Mouse (Mus musculus) right cerebral cortex, adult 2 months (tissue): ENCODE data around the gene Vps35l.

ENCODE experiments used
- DNase-seq, 2 experiments: peaks; one replicate each; pipeline ENCODE4 v3.0.0; 2021 to 2022; ENCODE audit warnings: low spot score in 2 of 2

Vps35l gene

DNA sequence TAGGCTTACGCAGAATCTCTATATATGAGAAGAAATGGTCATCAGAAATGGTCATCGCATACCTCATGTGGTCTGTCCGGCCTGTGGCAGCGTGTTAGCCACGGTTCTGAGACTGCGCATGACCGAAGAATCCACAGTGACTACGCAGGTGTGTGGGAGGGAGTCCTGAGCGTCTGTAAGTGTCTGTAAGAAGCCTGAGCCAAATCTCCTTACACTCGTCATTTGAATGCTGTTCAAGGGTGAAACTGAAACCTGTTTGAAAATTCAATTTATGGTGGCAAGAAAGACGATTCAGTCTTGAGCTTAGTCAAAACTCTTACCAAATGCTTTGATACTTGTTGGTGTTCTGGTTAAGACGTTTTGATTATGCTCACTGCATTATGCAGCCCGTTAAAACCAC is 6.8 kb upstream of the Vps35l start:
- DNase-seq: no peak

DNA sequence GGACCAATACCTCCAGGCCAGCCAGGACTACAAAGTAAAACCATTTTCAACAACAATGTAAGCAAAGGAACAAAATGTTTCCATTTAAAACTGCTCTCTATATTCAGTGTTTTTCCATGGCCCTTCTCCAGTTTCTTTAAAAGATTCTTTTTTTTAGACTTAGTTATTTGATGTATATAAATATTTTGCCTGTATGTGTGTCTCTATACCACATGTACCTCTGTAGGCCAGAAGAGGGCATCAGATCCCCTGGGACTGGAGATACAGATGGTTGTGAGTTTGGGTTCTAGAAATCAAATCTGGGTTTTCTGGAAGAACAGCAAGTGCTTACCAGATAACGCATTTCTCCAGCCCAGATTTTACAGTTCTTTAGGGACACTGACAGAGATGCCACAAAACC is 1.3 kb upstream of the Vps35l start:
- no peak for DNase-seq

DNA sequence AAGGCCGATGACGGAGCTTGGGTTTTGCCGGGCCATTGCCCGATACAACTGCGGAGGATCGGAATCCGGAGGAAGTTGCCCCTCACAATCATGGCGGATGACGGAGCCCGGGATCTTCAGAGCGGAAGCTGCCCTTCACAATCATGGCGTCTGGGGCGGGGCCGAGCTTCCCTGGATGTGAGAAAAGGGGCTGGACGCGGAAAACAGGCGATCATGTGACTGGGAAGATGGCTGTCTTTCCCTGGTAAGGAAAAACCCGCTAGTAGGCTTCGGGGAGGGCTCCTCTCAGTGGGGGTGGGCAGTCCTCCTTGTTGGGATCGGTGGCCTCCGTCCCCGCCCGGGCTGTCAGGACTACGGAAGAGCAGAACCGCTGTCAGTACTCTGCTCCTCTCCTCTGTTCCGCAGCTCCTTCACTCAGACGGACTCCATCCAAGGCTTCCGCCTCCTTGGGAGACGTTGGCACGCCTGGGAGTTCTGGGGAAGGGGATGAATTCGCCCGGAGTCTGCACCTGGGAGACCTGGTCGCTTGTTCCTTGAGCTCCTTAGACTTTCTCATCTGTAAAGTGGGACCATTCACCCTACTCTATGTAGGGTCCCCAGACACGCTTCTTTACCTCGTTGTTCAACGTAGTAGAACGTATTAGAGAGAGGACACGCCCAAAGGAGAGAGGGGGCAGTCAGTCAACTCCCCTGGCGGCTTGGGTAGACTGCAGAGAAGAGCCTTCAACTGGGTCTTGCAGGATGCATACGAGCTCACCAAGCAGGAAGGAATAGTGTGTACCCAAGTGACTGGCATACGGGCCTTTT is 709 bp downstream of the Vps35l start:
- DNase-seq: peak; percentile 95 to 97

DNA sequence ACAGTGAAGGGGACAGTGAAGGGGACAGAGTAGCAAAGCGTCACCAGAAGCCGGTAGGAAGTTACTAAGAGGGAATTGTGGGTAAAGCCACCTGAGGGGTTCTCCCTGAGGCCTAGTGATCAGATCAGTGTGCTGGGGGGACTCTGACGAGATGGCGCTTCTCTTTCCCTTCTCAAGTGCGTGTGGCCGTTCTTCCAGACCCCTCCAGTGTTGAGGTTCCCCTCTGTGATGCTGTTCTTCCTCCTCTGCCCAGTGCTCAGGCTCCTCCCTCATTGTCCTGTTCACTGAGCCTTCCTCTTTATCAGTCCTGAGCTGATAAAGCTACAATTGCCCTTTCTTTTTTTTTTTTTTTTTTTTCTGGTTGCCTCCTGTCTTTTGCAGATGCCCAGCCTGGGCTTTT is 2.3 kb downstream of the Vps35l start:
- DNase-seq: no peak

DNA sequence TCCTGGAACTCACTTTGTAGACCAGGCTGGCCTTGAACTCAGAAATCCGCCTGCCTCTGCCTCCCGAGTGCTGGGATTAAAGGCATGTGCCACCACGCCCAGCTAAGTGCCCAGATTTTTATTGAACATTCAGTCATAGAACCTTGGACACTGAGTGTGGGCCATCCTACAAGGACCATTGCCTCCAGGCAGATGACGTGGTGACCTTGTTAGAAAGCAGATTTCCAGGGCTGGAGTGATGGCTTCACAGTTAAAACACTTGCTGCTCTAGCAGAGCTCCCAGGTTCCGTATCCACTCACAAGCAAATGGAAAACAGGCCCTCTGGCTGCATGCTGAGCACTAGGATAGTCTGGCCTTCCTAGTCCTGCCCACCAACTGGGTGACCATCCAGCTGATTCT is 4.7 kb downstream of the Vps35l start:
- no peak for DNase-seq

DNA sequence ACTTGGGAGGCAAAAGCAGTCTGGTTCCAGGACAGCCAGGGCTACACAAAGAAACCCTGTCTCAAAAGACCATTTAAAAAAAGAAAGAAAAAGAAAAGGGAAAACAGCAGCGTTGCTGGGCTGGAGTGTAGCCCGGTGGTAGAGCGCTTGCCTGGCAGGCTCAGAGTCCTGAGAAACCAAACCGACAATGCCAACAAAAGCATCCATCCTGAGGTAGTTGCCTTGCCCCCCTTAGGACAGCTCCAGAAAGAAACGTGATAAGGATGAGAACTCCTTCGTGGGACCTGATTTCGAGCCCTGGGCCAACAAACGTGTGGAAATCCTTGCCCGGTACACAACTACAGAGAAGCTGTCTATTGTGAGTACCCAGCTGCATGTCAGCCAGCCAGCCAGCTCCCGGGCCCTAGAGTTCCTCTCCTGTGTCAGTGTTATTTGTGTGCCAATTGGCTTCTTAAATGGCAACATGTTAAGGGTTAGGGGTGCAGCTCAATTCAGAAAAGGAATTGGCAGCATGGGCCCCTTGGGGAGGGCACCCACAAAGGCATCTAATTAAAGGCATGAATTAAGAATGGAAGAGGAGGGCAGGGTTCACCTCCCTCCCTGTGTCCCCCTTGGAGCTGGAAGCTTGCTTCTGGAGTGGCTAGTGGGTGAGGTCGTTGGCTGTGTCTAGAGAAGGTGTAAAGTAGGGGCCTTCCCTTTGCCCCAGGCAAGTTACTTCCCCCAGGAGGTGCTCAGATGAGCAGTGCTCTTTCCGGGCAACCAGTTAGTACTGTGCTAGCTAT is 8.1 kb downstream of the Vps35l start:
- peak in 1 of 2 experiments; percentile 34 for DNase-seq

DNA sequence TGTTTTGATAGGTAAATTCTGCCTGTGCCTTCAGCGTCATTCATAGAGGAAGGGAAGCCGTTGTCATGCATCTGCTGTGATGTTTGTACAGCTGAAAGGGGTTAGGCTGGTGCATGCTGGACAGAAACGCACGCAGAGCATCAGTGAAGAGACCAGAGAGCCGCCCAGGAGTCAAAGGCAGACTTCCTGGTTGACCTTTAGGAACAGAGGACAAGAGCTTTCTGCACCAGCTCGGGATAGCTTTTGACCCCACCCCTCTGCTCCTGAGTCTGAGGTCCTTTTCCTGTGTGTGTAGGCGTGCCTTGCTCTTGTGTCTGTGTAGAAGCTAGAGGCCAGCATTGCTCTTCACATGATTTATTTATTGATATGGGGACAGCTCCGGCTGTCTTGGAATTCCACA is 9.7 kb downstream of the Vps35l start:
- DNase-seq: no peak

DNA sequence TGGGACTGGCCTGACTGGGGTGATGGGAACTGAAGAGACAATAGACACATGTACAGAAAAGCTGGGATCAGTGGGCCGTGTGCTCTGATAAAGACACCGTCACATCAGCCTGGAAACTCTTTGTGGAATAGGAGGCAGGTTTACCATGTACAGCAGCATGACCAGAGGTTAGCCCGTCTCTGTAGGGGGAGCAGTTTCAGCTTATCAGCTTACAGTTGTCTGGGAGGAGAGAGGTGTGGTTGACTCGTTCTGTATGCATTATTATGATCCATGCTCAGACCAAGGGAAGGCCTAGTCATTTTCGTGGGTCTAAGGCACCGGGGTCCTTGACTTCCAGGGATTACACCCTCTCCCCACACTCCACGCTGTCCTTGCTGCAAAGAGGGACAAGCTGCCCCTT is 11.6 kb downstream of the Vps35l start:
- DNase-seq: no peak

DNA sequence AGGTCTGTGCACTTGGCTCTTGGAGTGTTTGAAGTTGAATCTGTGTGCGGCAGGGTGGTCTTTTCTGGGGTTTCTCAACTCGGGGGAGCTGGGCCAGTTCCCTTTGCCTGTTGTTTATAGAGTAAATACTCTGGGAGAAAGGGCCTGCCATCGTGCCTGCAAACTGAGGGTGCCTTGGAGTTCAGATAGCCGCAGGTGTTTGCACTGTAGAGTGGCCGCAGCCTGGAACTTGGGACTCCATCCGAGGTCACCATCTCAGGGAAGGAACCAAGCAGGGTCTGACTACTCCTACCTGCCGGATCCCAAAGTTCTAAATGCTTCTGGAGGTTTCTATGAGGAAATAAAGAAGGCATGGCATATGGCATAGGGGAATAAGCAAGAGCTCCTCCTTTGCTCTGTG is 15.7 kb downstream of the Vps35l start:
- no peak for DNase-seq

DNA sequence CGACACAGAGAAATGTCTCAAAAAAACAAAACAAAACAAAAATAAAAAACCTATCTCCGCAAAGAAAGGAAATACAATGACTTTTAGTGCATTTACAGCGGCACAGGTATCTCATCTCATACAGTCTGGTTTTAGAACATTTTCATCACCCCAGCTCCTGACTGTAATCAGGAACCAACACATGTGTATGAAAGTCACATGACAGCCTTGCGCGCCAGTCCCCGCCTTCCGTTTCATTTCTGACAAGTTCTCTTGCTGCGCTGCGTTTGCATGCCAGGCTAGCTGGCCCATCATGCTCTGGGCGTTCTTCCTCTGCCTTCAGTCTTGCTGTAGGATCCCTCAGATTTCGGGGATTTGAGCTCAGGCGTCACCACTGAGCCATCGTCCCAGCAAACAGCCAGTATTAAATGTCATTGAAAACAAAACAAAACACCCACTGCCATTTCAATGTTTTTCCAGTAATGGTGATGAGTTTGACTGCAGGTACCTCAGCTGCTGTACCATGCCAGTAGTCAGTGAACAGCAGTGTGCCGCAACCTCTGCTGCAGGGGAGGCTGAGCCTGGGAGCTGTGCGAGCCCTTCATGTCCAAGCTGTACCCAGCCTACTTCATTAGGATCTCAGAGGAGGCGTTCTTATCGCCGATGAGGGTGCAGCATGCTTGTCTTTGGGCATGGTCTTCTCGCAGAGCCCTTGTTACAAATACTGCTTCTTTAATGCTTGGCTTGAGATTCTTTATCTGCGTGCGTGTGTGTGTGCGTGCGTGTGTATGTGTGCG is 16.7 kb downstream of the Vps35l start:
- no peak for DNase-seq

DNA sequence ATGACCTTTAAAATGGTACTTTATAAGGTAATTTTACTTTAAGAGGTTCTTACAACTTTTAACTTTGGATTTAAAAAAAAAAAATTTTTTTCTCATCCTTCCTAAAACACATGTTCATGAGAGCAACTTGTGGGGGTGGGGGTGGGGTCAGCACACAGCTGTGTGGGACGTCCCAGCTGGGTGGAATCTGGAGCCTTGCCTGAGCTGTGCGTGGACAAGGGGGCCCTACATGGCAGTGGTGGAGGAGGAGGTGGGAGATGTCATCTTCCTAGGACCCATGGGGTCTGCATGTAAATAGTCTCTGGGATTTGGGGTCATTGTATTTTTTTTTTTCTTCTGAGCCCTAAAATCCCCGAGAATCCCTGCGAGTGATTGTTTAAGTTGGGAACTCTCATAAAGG is 18.3 kb downstream of the Vps35l start:
- DNase-seq: no peak

DNA sequence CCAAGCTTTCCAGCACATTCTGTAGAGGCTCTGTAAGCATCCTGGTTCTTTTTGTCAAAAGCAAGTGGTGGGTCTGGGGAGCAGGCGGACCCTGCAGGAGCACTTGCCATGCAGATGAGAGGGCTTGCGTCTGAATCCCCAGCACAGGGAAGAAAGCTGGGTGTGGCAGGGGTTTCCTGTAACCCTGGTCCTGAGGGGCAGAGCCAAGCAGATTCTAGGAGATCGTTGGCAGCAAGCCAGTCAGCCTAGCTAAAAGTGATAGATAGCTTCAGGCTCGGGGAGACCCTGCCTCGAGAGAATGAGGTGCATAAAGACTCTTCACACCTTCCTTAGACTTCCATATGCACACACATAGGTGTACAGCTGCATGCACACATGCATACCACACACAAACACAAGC is 19.3 kb downstream of the Vps35l start:
- no peak for DNase-seq

DNA sequence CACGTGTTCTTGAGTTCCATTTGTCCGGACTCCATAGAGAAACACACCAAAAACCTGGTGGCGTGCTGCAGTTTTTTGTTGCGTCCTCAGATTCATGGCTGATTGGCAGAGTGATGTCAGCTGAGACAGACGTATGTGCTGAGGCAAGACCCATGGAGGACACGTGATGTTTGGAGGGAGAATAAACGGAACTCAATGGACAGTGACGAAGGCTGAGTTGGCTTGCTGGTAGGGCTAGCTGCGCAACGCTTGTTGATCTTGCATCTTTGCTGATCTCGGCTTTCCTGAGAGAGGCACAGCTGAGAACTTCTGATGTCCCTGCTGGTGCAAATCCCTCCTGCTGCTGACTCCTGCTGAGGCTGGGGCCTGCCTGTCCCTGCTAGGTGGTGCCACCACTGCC is 23.9 kb downstream of the Vps35l start:
- DNase-seq: no peak

DNA sequence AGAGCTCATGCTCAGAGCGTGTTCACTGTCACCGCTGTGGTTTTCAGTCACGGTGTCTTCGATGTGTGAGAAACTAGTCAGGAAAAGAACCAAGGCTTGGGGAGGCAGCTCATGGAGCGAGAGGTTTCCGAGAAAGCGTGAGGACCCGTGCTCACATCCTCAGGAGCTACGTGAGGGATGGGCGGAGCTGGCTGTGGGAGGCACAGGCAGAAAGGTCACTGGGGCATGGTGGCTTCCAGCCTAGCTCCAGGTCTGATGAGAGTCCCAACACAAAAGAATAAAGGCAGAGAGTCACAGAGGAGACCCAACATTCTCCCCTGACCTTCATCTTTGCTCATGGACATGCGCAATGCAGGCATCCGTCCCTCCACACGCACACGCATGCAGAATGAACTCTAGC is 24.7 kb downstream of the Vps35l start:
- no peak for DNase-seq

DNA sequence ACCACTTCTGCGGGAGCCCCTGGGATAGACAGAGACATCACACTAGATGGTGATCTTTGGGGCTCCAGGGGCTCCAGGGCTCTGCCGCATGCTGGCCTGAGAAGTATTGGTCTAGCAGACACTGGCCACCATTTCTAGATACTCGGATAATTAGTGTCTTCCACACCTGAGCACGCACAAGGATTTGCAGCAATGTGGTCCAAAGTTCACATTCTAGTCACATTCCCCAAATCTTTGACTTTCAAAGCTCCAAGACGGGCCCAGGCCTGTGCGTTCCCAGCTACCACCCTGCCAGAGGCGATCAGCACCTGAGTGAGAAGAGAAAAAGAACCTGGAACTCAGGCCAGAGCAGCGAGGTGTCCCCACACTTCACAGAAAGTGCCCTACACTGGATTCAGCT is 25.6 kb downstream of the Vps35l start:
- DNase-seq: no peak

DNA sequence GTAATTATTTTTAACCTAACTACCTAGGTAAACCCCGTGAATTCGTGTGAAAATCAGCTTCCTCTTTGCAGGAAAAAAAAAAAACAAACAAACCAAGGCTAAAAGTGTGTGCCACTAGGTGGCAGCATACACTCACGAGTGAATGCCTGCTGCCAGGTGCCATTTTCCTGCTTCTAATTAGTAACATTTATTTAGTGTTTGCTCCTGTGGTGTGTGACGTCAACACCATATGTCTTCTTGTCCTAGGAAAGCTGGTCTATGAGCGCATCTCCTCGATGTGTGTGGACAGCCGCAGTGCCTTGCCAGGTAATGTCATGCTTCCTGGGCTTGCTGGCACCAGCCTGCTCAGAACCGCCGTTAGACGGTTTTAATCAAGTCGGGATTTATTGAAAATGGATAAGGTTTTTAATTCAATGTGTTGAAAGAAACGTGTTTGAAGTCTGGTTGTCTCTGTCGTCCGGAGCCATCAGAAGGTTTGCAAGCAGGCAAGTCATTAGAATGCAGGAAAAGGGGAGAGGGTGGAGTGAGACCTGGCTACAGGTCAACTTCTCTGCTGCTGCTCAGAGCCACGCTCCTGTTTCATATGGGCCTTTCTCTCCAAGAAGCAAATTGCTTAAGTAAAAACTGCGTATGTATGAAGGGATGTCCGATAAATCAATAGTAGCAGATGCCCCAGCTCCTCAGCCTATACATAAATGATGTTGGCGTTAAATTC is 26.2 kb downstream of the Vps35l start:
- DNase-seq: peak; percentile 74 to 81

DNA sequence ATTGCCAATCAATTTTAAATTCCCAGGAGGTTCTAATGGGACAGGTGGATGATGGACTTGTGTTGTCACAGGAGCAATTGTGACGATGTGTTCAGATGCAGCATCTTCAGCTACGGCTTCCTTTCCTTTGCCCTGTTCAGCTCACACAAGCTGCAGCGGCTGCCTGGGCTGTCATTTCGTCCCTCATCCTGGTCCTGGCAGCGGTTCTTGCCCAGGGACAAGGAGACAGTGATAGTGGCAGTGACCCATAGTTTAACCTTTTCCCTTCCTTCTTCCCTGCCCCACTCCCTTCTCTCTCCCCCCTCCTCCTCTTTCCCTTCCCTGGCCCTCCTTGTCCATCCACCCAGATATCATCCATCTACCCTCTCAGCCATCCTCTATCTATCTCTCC is 26.8 kb downstream of the Vps35l start:
- DNase-seq: no peak

DNA sequence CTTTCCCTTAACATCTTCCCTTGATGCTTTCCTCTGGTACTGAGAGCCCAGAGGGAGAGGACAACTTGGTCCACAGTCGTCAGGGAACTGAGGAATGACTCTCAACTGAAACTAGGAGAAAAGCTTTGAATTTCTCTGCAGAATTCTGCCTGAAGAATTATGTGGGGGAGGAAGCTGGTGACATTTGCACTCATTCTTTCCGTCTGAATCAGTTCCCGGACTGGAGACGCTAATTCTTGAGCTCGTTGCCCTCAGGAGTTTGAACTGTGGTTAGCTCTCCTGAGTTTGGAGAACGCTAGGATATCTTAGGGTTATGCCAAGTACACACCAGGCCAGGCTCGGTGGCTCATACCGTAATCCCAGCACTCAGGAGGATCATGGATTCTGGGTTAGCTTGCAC is 29.2 kb downstream of the Vps35l start:
- no peak for DNase-seq

DNA sequence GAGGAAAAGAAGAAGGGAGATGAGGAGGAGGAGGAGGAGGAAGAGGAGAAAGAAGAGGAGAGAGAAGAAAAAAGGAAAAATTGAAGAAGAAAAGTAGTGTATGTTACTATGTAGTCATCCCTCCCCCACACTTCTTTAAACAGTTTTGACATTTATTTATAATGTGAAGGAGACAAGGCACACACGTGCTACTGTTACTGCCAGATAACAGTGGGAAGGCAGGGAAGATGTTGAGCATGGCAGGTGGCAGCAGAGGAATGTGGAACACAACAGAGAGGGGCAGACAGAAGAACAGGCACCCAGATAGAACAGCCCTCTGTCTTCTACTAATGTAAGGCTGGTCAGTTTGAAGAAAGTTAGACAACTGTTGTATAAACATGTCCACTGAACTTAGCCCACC is 29.6 kb downstream of the Vps35l start:
- DNase-seq: no peak

DNA sequence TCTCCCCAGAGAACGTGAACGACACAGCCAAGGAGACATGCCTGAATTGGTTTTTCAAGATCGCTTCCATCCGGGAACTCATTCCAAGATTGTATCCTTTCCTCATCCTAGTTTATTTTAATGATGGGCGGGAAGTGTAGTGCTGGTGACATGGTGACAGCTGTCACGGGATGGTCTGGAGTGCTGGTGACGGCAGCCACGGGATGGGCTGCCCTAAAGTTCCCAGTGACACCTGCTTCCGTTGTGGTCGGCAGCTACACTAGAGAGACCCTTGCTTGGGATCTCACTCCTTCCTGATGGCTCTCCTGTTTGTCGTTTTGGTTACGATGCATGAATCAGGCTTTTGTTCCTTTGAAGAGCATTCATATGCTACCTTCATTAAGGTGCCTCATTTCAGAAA is 33.0 kb downstream of the Vps35l start:
- DNase-seq: no peak

DNA sequence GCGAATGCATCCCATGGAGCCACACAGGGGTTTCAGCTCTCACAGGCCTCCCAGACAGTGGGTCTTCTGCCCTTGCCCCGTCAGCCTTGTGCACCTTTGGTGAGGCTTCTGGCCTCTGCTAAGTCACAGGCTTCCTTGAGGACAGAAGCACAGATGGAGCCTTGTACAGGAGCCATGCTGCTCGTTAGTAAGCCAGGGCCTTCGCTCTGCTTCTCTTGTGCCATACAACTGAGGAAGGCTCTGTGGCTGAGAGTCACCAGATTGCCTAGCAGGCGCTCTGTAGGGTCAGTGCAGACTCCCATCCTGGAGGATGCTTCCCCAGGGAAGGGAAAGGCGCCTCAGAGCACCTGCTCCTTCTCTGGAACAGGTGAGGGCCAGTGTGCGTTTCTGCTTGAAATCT is 36.0 kb downstream of the Vps35l start:
- DNase-seq: no peak

DNA sequence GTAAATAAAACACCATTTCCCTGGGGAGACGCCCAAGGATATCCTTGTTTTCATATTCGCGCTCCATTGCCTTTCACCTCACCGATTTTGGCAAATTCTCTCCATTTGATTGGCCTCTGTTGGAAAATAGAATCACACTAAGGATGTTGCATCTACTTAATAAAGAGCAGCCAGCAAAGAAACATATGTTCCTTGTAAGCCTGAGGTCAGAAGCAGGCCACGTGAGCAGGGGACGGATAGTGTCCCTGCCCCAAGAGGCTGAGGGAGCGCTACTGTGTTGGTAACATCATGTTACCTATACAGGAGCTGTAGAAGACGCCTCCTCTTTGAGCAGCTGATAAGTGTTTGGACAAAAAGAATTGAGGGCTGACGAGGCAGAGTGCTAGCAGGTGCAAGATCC is 36.5 kb downstream of the Vps35l start:
- no peak for DNase-seq
